Mouse (Mus musculus) kidney, postnatal 0 days (tissue): ENCODE measurements at regions not wholly inside any gene's neighbourhood (a gene's known extent, or its start where the extent isn't known, plus 50 kb on each side); places are given as distances from the start of the nearest gene placed in this dataset.

Experiments used
- ATAC-seq: fragments of 200-750 bp; cut with Nextera tagmentation; replicated peaks from 2 replicates; pipeline ENCODE4 v1.8.0; 2017; ENCODE audit warnings: low read depth, moderate number of reproducible peaks, moderate TSS enrichment, moderate library complexity; ENCODE audit not compliant: low FRiP score
- DNase-seq: peaks from one replicate; pipeline ENCODE4 v3.0.0-alpha.2; 2016; ENCODE audit warnings: low spot score
- H3K27ac ChIP-seq: fragments of 300-500 bp; sonication (generic); 2 replicates; pipeline ENCODE4 v1.5.1; 2014; ENCODE audit warnings: mild to moderate bottlenecking
- H3K27me3 ChIP-seq: fragments of 300-500 bp; sonication (generic); 2 replicates; pipeline ENCODE4 v1.6.1; 2014; ENCODE audit warnings: low read length, mixed read lengths; ENCODE audit not compliant: insufficient read depth
- H3K36me3 ChIP-seq: fragments of 300-500 bp; sonication (generic); 2 replicates; pipeline ENCODE4 v1.6.1; 2014; ENCODE audit warnings: low read length, mixed read lengths; ENCODE audit not compliant: insufficient read depth
- H3K4me1 ChIP-seq: fragments of 300-500 bp; sonication (generic); replicated peaks from 2 replicates; pipeline ENCODE4 v1.6.1; 2014; ENCODE audit warnings: antibody characterized with exemption, low read length, mixed read lengths; ENCODE audit not compliant: insufficient read depth
- H3K4me2 ChIP-seq: fragments of 300-500 bp; sonication (generic); 2 replicates; pipeline ENCODE4 v1.6.1; 2014; ENCODE audit warnings: mild to moderate bottlenecking, low read length, moderate library complexity, mixed read lengths
- H3K4me3 ChIP-seq: fragments of 300-500 bp; sonication (generic); replicated peaks from 2 replicates; pipeline ENCODE4 v1.5.1; 2014; ENCODE audit warnings: low read depth, low read length
- H3K9ac ChIP-seq: fragments of 300-500 bp; sonication (generic); 2 replicates; pipeline ENCODE4 v1.6.1; 2014; ENCODE audit warnings: low read depth, low read length
- H3K9me3 ChIP-seq: fragments of 300-500 bp; sonication (generic); replicated peaks from 2 replicates; pipeline ENCODE4 v1.6.1; 2016; ENCODE audit warnings: low read length, inconsistent platforms, mixed read lengths
- CTCF ChIP-seq: IDR thresholded peaks from 2 replicates; pipeline ENCODE4 v1.5.1; 2016; ENCODE audit warnings: antibody characterized with exemption, low read depth, mild to moderate bottlenecking, moderate library complexity
- WGBS: fragments of 180-500 bp; shearing (Covaris S2); extraction: QIAGEN DNeasy Blood & Tissue Kit; methylation state at CpG from one replicate; pipeline ENCODE4 v1.1.7; 2014; 5-methylcytosine and 5-hydroxymethylcytosine counted together

DNA sequence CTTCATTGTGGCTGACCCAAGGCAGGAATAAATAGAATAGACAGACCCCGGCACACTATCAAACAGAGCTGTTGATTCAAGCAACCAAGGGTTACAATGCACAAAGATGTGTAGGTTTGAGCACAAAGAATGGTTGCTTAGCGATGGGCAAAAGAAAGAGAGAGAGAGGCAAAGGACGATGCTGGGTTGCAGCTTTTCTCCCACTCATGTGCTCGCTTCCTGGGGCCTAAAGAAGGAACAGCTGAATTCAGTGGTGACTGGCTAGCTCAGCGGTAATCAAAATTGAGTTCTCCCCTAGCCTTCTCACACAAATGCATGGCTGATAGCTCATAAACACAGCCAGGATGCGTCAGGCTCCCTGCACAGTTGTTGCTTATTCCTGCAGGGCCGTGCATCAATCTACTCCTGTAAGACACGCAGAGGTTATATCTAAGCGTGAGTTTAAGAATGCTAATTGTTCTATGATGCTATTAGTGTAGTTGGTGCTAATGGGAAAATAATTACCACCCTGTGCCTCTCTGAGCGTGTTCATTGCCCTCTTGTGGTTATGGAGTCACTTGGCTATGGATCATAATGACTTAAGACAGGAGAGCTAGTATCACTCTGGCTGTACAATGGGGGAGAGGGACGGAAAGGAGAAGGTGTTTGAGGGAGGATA, 216.2 kb upstream of the Serp2 start:
- Histone ChIP-seq H3K4me2 (no peak overlapping the region), H3K27ac (no peak overlapping the region), H3K9me3 (no peaks in the 10 kb centered on the region), H3K4me1 (no peaks in the 10 kb centered on the region), H3K27me3 (no peaks in the 10 kb centered on the region), H3K4me3 (no peak overlapping the region), H3K9ac (no peak overlapping the region), H3K36me3 (no peaks in the 10 kb centered on the region)
- WGBS: 59% methylated on average over 11 of the region's 11 CpGs
- peak; percentile 52 for DNase-seq
- ATAC-seq: no peak; the same call in 1 of the 2 replicates
- peak; percentile 61 for TF ChIP-seq CTCF

DNA sequence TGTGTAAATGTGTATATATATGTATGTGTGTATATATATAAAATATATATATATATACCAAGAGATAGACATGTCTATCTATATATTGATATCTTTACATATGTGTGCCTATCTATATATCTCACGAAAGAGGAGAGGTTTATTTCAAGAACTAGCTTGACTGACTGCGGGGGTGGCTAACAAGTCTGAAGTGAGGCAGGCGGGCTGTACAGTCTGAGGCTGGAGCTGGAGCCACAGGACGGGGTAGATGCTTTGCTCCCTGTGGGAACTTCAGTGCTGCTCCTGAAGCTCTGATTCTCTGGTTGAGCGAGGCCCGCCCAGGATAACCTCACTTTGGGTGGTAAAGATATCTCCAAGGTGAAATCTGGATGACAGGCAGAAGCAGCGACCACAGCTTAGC, 213.4 kb upstream of the Serp2 start:
- ATAC-seq (no peak), DNase-seq (no peak)
- Histone ChIP-seq H3K4me2 (no peak overlapping the region), H3K9me3 (no peaks in the 10 kb centered on the region), H3K27ac (no peak overlapping the region), H3K4me3 (no peak overlapping the region), H3K4me1 (0 out of 2 replicates have a peak, but pooled peaks cover 5% of the 10 kb centered on the region), H3K27me3 (no peaks in the 10 kb centered on the region), H3K36me3 (no peaks in the 10 kb centered on the region), H3K9ac (no peak overlapping the region)
- WGBS: 90% methylated on average over 7 of the region's 7 CpGs
- TF ChIP-seq CTCF: no peak

DNA sequence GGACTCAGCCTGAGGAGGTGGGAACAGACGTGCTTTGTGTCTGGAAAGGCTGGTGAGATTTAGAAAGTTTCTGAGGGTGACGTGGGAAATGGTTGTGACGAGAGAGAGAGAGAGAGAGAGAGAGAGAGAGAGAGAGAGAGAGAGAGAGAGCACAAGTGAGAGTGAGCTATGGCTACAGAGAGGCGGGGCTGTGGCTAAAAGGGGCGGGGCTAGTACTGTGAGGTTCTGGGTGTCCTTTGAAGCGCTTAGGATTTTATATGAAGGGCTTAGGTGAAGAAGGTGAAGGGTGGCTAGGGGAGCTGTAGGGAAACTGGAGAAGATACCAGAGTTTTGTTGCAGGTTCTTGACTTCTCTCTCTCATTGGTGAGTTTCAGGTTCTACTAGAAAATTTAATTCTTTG, 210.6 kb upstream of the Serp2 start:
- 66% methylated on average over 6 of the region's 6 CpGs for WGBS
- TF ChIP-seq CTCF: no peak
- Histone ChIP-seq H3K27ac (no peak overlapping the region), H3K4me2 (no peak overlapping the region), H3K9ac (no peak overlapping the region), H3K27me3 (no peaks in the 10 kb centered on the region), H3K9me3 (no peaks in the 10 kb centered on the region), H3K4me3 (no peak overlapping the region), H3K36me3 (no peaks in the 10 kb centered on the region), H3K4me1 (peaks cover 20% of the 10 kb centered on the region)
- ATAC-seq (no peak), DNase-seq (no peak)

DNA sequence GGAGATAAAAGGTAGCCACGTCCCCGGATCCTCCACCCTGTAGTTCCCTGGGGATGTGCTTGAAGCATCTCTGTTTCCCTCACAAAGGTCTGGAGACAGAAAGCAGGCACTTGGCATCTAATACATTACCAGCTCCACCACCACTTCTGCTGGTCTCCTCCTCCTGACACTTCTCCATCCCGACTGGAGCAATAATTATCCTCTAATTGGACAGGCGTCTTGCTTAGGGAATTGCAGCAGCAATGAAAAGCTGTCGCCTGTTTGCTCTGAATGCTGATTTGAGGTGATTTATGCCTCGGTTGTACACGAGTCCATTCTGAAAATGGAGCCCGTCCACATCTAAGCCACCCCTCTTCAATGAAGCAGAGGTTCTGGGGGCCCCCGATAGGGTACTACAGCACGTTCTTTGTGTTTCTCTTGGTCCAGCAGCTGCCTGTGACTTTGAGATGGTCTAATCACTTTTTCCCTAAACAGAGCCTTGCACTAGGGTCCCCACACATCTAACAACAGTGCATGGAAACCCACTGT, 209.6 kb upstream of the Serp2 start:
- no peak for TF ChIP-seq CTCF
- Histone ChIP-seq H3K4me3 (no peak overlapping the region), H3K9ac (no peak overlapping the region), H3K4me2 (no peak overlapping the region), H3K27me3 (no peaks in the 10 kb centered on the region), H3K9me3 (no peaks in the 10 kb centered on the region), H3K4me1 (peaks cover 20% of the 10 kb centered on the region), H3K36me3 (no peaks in the 10 kb centered on the region), H3K27ac (no peak overlapping the region)
- no peak for ATAC-seq
- WGBS: 52% methylated on average over 10 of the region's 10 CpGs
- no peak for DNase-seq

DNA sequence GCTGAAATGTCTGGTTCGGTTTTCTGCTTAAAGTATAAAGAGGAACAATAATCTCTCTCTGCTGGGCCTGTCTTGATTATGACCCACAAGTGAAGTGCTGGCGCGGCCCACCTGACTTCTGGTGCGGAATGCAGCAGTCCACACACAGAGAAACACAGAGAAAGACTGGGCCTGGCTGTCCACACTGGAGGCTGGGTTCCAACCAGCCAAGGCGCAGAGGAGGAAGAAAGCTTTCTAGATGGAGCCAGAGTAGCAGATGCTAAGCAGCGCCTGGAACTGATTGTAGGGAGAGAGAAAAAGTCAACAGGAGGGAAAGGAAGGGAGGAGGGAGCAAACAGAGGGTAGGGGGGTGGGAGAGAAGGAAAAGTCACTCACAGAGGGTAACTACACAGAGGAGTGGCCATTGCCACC, 208.4 kb upstream of the Serp2 start:
- ATAC-seq: no peak
- TF ChIP-seq CTCF: no peak

DNA sequence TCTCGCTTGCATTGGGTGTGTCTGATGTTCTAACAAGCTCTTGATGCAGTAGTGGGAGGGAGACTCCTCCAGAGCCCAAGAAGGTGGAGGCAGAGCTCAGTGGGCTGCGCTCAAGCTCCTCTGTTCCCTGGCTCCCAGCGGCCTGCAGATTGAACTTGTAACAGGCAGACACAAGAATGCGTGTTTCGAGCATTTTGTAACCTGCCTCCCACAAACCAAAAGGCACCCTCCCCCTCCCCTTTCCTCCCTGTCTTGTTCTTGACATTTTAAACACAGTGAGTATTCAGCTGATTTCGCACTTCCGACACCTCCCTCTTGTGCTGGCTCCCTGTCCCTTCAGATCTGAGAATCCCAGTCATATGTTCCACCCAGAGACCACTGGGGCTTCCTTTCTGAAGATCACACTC, 207.7 kb upstream of the Serp2 start:
- H3K27ac ChIP-seq: peak overlapping the region; percentile 47
- 16% methylated on average over 7 of the region's 7 CpGs for WGBS
- H3K36me3 ChIP-seq: no peaks in the 10 kb centered on the region
- H3K4me2 ChIP-seq: peak overlapping the region; percentile 25
- H3K4me3 ChIP-seq: no peak overlapping the region
- H3K27me3 ChIP-seq: no peaks in the 10 kb centered on the region
- H3K9ac ChIP-seq: no peak overlapping the region
- DNase-seq (peak; percentile 87), ATAC-seq (peak; percentile 55; the same call in 1 of the 2 replicates)
- no peaks in the 10 kb centered on the region for H3K9me3 ChIP-seq
- H3K4me1 ChIP-seq: peaks cover 20% of the 10 kb centered on the region
- TF ChIP-seq CTCF: peak; percentile 31; the same call in 1 of the 2 replicates

More for the DNA sequence above, 208.4 kb upstream of the Serp2 start:
- Histone ChIP-seq H3K9me3 (no peaks in the 10 kb centered on the region), H3K4me3 (no peak overlapping the region), H3K4me2 (no peak overlapping the region), H3K36me3 (no peaks in the 10 kb centered on the region), H3K9ac (no peak overlapping the region), H3K27ac (peak overlapping the region; percentile 47), H3K27me3 (no peaks in the 10 kb centered on the region), H3K4me1 (peaks cover 20% of the 10 kb centered on the region)
- DNase-seq: peak; percentile 33
- 48% methylated on average over 6 of the region's 6 CpGs for WGBS

DNA sequence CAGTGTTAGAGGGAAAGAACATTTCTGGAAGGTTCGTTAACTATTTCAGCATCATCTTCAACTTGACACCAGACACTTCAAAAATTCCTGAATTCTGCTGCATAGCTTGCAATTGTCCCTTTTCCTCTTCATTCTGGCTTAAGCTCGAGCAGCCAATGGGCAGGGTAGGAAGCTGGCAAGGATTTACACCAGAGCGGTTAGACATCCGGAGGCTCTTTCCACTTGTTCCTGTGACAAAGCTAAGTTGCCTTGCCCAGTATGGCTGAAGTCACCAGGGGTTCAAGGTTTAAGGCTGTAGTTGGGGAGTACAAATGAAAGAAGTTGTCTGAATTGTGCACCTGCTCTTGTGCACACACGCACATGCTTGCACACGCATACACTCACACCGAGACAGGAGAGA, 206.8 kb upstream of the Serp2 start:
- no peak for TF ChIP-seq CTCF
- Histone ChIP-seq H3K9ac (no peak overlapping the region), H3K4me2 (no peak overlapping the region), H3K9me3 (no peaks in the 10 kb centered on the region), H3K36me3 (no peaks in the 10 kb centered on the region), H3K27ac (no peak overlapping the region), H3K4me1 (peaks cover 20% of the 10 kb centered on the region), H3K27me3 (no peaks in the 10 kb centered on the region), H3K4me3 (no peak overlapping the region)
- no peak for DNase-seq
- no peak for ATAC-seq
- 83% methylated on average over 7 of the region's 7 CpGs for WGBS
